Mouse (Mus musculus): ENCODE results near the gene Syne3. TPM values are rescaled to one million over a fixed set of nuclear protein-coding genes. Genes with fewer than 3 reads are reported as not detected.

Gene Syne3
- polyA plus RNA-seq, 1 experiment from 2014 or later, result 0.08 TPM

DNA sequence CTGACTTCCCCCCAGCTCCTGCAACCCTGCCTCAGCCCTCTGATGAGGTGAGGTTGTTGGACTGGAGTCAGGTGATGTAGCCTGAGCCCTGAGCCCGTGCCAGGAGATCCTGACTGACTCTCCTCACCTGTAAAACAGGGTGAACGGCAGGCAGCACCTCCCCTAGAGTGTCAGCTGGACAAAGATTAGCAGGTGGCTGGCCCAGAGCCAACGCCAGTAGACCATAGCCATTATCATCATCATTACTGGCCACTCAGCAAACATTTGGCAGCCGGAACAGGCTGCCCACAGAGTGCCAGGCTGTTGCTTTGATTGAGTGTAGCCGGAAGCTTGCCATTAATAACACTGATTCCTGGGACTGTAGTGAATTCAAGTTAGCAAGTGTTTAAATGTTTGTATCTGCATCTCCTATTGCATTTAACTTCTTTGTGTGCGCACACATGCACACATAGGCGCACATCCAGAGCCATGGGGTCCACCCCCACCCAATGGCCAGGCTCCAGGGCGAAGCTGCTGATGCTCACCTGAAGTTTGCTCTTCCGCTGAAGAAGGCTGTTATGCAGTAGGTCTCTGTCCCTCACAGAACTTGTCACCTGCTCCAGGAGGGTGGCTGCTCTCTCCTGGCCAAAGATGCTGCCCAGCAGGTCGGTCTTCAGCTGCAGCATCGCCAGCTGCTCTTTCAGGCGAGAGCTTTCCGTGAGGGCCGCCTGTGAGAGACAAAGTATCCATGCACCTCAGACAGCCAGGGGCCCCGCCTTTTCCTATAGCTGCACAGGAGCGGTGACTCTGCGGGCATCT, 54.4 kb downstream of the Syne3 start:
- H3K9ac ChIP-seq (ENCODE audit: low read length), result no peak overlapping the region
- no peaks in the 10 kb centered on the region; the same call in 1 of the 2 replicates for H3K27me3 ChIP-seq (replicated peaks; ENCODE audit: control insufficient read depth, insufficient read depth, low read length)
- DNase-seq (ENCODE audit: low spot score) (peak; percentile 70), ATAC-seq (peak; percentile 54)
- 52% methylated on average over 17 of the region's 17 CpGs for WGBS
- H3K36me3 ChIP-seq (ENCODE audit: control insufficient read depth, insufficient read depth, low read length), result no peaks in the 10 kb centered on the region
- peaks cover 6% of the 10 kb centered on the region for H3K4me1 ChIP-seq (ENCODE audit: control insufficient read depth, insufficient read depth, low read length)
- H3K4me2 ChIP-seq (ENCODE audit: low read length), result no peak overlapping the region
- H3K4me3 ChIP-seq (ENCODE audit: low read depth, low read length), result no peak overlapping the region
- no peaks in the 10 kb centered on the region for H3K9me3 ChIP-seq (replicated peaks; ENCODE audit: control insufficient read depth, low read length)
- peak overlapping the region; percentile 33; the same call in 1 of the 2 replicates for H3K27ac ChIP-seq (ENCODE audit: low read depth, low read length)

DNA sequence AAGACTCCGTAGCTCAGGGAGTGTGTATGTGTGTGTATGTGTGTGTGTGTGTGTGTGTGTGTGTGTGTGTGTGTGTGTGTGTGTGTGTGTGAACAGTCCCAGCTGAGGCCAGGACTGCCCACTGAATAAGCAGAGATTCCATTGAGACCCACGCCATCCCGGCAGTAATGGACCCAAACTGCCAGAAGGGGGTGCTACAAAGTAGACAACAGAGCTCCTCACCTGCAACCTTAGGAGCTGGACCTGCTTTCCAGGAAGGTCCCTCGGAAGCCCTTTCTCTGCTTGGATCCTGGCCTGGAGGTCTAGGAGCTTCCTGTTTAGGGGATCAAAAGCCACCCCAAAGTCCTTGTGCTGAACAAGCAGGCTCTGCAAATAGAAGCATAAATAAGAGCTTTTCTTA, 55.7 kb downstream of the Syne3 start:
- WGBS, result 19% methylated on average over 4 of the region's 4 CpGs
- no peak for ATAC-seq

GRCm38 (mm10) chr12:104952458-104952857, 57.2 kb downstream of the Syne3 start:
- no peak overlapping the region for H3K27ac ChIP-seq (ENCODE audit: low read depth, low read length)
- no peaks in the 10 kb centered on the region for H3K36me3 ChIP-seq (ENCODE audit: control insufficient read depth, insufficient read depth, low read length)
- 15% methylated on average over 5 of the region's 5 CpGs for WGBS
- DNase-seq (ENCODE audit: low spot score) (peak; percentile 75), ATAC-seq (peak; percentile 67)
- no peak overlapping the region for H3K4me2 ChIP-seq (ENCODE audit: low read length)
- H3K27me3 ChIP-seq (replicated peaks; ENCODE audit: control insufficient read depth, insufficient read depth, low read length), result no peaks in the 10 kb centered on the region
- peaks cover 6% of the 10 kb centered on the region for H3K4me1 ChIP-seq (ENCODE audit: control insufficient read depth, insufficient read depth, low read length)
- no peak overlapping the region for H3K9ac ChIP-seq (ENCODE audit: low read length)
- H3K9me3 ChIP-seq (replicated peaks; ENCODE audit: control insufficient read depth, low read length), result no peaks in the 10 kb centered on the region
- no peak overlapping the region for H3K4me3 ChIP-seq (ENCODE audit: low read depth, low read length)

More for the DNA sequence above, 55.7 kb downstream of the Syne3 start:
- no peak overlapping the region for H3K27ac ChIP-seq (ENCODE audit: low read depth, low read length)
- no peak overlapping the region for H3K4me3 ChIP-seq (ENCODE audit: low read depth, low read length)
- no peaks in the 10 kb centered on the region for H3K9me3 ChIP-seq (replicated peaks; ENCODE audit: control insufficient read depth, low read length)
- no peaks in the 10 kb centered on the region for H3K27me3 ChIP-seq (replicated peaks; ENCODE audit: control insufficient read depth, insufficient read depth, low read length)
- H3K4me1 ChIP-seq (ENCODE audit: control insufficient read depth, insufficient read depth, low read length), result peaks cover 6% of the 10 kb centered on the region
- peak; percentile 56 for DNase-seq (ENCODE audit: low spot score)
- H3K36me3 ChIP-seq (ENCODE audit: control insufficient read depth, insufficient read depth, low read length), result no peaks in the 10 kb centered on the region
- H3K4me2 ChIP-seq (ENCODE audit: low read length), result no peak overlapping the region
- H3K9ac ChIP-seq (ENCODE audit: low read length), result no peak overlapping the region

- H3K9ac ChIP-seq (ENCODE audit: low read length), result no peak overlapping the region
- no peaks in the 10 kb centered on the region for H3K9me3 ChIP-seq (replicated peaks; ENCODE audit: control insufficient read depth, low read length)
- no peak for ATAC-seq
- no peak overlapping the region for H3K27ac ChIP-seq (ENCODE audit: low read depth, low read length)
- H3K36me3 ChIP-seq (ENCODE audit: control insufficient read depth, insufficient read depth, low read length), result no peaks in the 10 kb centered on the region
- no peaks in the 10 kb centered on the region for H3K4me1 ChIP-seq (ENCODE audit: control insufficient read depth, insufficient read depth, low read length)
- no peak overlapping the region for H3K4me3 ChIP-seq (ENCODE audit: low read depth, low read length)
- WGBS, result 76% methylated on average over 2 of the region's 2 CpGs
- DNase-seq (ENCODE audit: low spot score), result no peak
- H3K27me3 ChIP-seq (replicated peaks; ENCODE audit: control insufficient read depth, insufficient read depth, low read length), result no peaks in the 10 kb centered on the region
- no peak overlapping the region for H3K4me2 ChIP-seq (ENCODE audit: low read length)
Measured at GRCm38 (mm10) chr12:104947911-104948310, 61.7 kb downstream of the Syne3 start.

DNA sequence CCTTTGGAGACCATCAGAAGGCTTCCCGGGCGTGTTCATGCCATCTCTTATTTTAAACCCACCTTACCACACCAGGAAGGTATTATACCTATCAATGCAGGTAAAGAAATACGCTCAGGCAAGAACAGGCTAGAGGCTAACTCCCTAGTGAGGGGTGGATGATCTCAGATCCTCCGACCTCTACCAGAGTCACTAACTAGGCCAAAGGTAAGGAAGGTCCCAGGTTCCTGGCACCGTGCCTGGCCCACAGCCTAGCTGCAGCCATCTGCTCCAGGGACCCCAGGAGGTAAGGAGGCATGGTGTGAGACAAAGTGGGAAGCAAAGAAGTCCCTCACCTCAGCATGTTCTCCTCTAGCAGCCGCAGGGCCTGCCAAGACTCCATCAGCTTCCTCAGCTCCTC, 63.4 kb downstream of the Syne3 start:
- DNase-seq (ENCODE audit: low spot score), result no peak
- WGBS, result 90% methylated on average over 6 of the region's 6 CpGs

GRCm38 (mm10) chr12:104940466-104940865, 69.1 kb downstream of the Syne3 start:
- WGBS, result 85% methylated on average over 9 of the region's 9 CpGs
- no peak overlapping the region for H3K9ac ChIP-seq (ENCODE audit: low read length)
- no peak overlapping the region for H3K4me2 ChIP-seq (ENCODE audit: low read length)
- H3K27ac ChIP-seq (ENCODE audit: low read depth, low read length), result no peak overlapping the region
- H3K9me3 ChIP-seq (replicated peaks; ENCODE audit: control insufficient read depth, low read length), result peaks cover 4% of the 10 kb centered on the region; the same call in 1 of the 2 replicates
- H3K4me3 ChIP-seq (ENCODE audit: low read depth, low read length), result no peak overlapping the region
- H3K36me3 ChIP-seq (ENCODE audit: control insufficient read depth, insufficient read depth, low read length), result no peaks in the 10 kb centered on the region
- H3K4me1 ChIP-seq (ENCODE audit: control insufficient read depth, insufficient read depth, low read length), result no peaks in the 10 kb centered on the region
- ATAC-seq (no peak), DNase-seq (ENCODE audit: low spot score) (no peak)
- H3K27me3 ChIP-seq (replicated peaks; ENCODE audit: control insufficient read depth, insufficient read depth, low read length), result no peaks in the 10 kb centered on the region

More for the DNA sequence above, 63.4 kb downstream of the Syne3 start:
- Histone ChIP-seq H3K36me3 (ENCODE audit: control insufficient read depth, insufficient read depth, low read length) (no peaks in the 10 kb centered on the region), H3K4me3 (ENCODE audit: low read depth, low read length) (no peak overlapping the region), H3K27ac (ENCODE audit: low read depth, low read length) (no peak overlapping the region), H3K9ac (ENCODE audit: low read length) (no peak overlapping the region), H3K27me3 (replicated peaks; ENCODE audit: control insufficient read depth, insufficient read depth, low read length) (no peaks in the 10 kb centered on the region), H3K9me3 (replicated peaks; ENCODE audit: control insufficient read depth, low read length) (no peaks in the 10 kb centered on the region), H3K4me1 (ENCODE audit: control insufficient read depth, insufficient read depth, low read length) (no peaks in the 10 kb centered on the region), H3K4me2 (ENCODE audit: low read length) (no peak overlapping the region)
- no peak for ATAC-seq

DNA sequence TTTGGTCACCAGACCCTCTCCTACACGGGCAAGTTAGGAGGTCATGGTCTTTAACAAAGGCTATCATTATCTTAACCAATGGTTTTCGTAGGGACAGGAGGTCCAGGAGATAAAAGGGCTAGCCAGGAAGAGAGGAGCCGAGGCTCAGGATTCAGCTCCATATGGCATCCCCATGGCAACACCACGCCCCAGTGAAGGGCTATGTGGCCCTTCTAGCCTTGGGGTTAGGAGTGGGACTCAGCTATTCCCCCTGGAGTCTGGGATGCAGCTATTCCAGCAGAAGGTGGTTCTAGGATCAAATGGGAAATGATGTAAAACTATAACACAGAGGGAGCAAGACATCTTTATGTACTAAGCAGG, 69.6 kb downstream of the Syne3 start:
- no peak overlapping the region for H3K27ac ChIP-seq (ENCODE audit: low read depth, low read length)
- H3K4me2 ChIP-seq (ENCODE audit: low read length), result no peak overlapping the region
- H3K36me3 ChIP-seq (ENCODE audit: control insufficient read depth, insufficient read depth, low read length), result no peaks in the 10 kb centered on the region
- H3K27me3 ChIP-seq (replicated peaks; ENCODE audit: control insufficient read depth, insufficient read depth, low read length), result no peaks in the 10 kb centered on the region
- H3K9ac ChIP-seq (ENCODE audit: low read length), result no peak overlapping the region
- 13% methylated on average over 4 of the region's 4 CpGs for WGBS
- no peak overlapping the region for H3K4me3 ChIP-seq (ENCODE audit: low read depth, low read length)
- no peaks in the 10 kb centered on the region for H3K4me1 ChIP-seq (ENCODE audit: control insufficient read depth, insufficient read depth, low read length)
- ATAC-seq, result no peak
- H3K9me3 ChIP-seq (replicated peaks; ENCODE audit: control insufficient read depth, low read length), result peaks cover 4% of the 10 kb centered on the region; the same call in 1 of the 2 replicates
- DNase-seq (ENCODE audit: low spot score), result no peak

DNA sequence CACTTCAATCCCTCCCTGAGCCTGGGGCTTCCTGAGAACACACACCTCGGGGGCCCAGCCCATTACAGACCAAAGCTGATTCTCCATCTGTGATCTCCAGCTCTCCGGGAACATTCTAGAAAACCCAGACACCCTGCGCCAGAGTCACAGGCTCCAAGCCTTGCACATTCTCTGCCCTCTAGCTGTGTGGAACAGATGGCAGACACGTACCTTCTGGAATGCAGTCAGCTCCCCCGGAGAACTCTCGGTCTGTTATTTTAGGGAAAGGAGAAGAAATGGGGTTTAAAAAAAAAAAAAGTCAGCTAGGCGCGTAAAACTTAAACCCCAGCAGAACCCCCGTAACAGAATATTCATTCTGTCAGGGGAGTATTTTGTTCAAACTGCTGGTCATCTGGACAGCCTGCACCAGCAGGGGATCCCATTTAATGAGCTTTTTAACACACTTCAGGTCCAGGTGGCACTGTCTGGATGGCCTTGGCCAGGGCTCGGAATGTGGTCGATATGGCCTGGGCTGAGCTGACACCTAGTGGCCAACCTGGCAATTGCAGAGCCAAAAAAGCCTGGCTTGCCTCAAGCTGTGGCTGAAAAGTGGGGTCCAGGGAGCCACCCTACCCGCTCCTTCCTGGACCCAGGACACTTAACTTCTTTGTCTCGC, 70.1 kb downstream of the Syne3 start:
- DNase-seq (ENCODE audit: low spot score) (peak; percentile 88), ATAC-seq (peak; percentile 90)
- no peak overlapping the region for H3K27ac ChIP-seq (ENCODE audit: low read depth, low read length)
- H3K4me3 ChIP-seq (ENCODE audit: low read depth, low read length), result no peak overlapping the region
- no peaks in the 10 kb centered on the region for H3K27me3 ChIP-seq (replicated peaks; ENCODE audit: control insufficient read depth, insufficient read depth, low read length)
- no peak overlapping the region for H3K9ac ChIP-seq (ENCODE audit: low read length)
- H3K4me1 ChIP-seq (ENCODE audit: control insufficient read depth, insufficient read depth, low read length), result no peaks in the 10 kb centered on the region
- H3K9me3 ChIP-seq (replicated peaks; ENCODE audit: control insufficient read depth, low read length), result peaks cover 4% of the 10 kb centered on the region; the same call in 1 of the 2 replicates
- 25% methylated on average over 13 of the region's 13 CpGs for WGBS
- no peak overlapping the region for H3K4me2 ChIP-seq (ENCODE audit: low read length)
- no peaks in the 10 kb centered on the region for H3K36me3 ChIP-seq (ENCODE audit: control insufficient read depth, insufficient read depth, low read length)

GRCm38 (mm10) chr12:104938935-104939334, 70.7 kb downstream of the Syne3 start:
- Histone ChIP-seq H3K9me3 (replicated peaks; ENCODE audit: control insufficient read depth, low read length) (peaks cover 4% of the 10 kb centered on the region; the same call in 1 of the 2 replicates), H3K27ac (ENCODE audit: low read depth, low read length) (no peak overlapping the region), H3K9ac (ENCODE audit: low read length) (no peak overlapping the region), H3K36me3 (ENCODE audit: control insufficient read depth, insufficient read depth, low read length) (no peaks in the 10 kb centered on the region), H3K4me1 (ENCODE audit: control insufficient read depth, insufficient read depth, low read length) (no peaks in the 10 kb centered on the region), H3K4me3 (ENCODE audit: low read depth, low read length) (no peak overlapping the region), H3K27me3 (replicated peaks; ENCODE audit: control insufficient read depth, insufficient read depth, low read length) (no peaks in the 10 kb centered on the region), H3K4me2 (ENCODE audit: low read length) (no peak overlapping the region)
- ATAC-seq (peak; percentile 13; the same call in 1 of the 2 replicates), DNase-seq (ENCODE audit: low spot score) (no peak)
- 70% methylated on average over 5 of the region's 5 CpGs for WGBS

Measured in forebrain, embryonic 14.5 days (tissue).